Comparison of ENCODE assay signal across 16 mouse cellular contexts in the genomic region with DNA sequence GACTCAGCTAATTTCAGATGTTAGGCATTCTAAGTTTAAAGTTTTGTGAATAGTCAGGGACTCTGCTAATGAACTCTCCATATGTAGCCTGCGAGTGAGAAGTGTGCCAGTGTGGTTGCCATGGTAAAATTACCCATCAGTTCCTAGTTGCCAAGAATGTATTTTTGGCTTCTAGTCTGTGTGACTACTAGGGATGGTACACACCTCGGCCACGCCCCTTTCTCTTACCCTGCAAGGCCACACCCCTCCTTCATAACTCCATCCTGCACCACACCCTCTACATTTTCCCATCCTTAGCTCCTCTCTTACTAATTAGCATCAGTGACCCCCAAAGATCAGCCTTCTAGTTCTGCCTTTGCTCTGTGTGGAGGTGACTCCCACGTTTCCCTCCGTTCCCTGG. TPM values are rescaled to one million over a fixed set of nuclear protein-coding genes. Genes with fewer than 3 reads are reported as not detected.
DNase-seq lines count a peak whose midpoint lies in the region; ATAC-seq and TF ChIP-seq lines count a peak whose summit lies in the region.
"Had no signal": no experiment of that assay in that cellular context is flagged by ENCODE, and none has a peak within 500 bp of the region (broad histone marks: within the 10 kb centered on the region; RNA-seq: fewer than 3 reads in every experiment).

No protein-coding gene starts in this region.

- DNase-seq in heart, adult 11 months, result peak; percentile 86
- DNase-seq in heart, adult 2 months, result no peak
- DNase-seq in neural tube, embryonic 11.5 days (ENCODE audit: low spot score), result no peak
- no peak for DNase-seq in neural tube, embryonic 10.5 days (ENCODE audit: extremely low spot score, low spot score)
- DNase-seq in thymus, postnatal 14 days, result no peak
- DNase-seq in spleen, postnatal 4 days (ENCODE audit: low spot score in 2 of 2), result no peak
- DNase-seq: adrenal gland, postnatal 14 days; cerebellum, postnatal 14 days; gastrocnemius, postnatal 10 days; heart, postnatal 36 days; lung, postnatal 10 days; thymus, adult 18-20 months had no signal

- H3K4me3 ChIP-seq in heart, adult 2 months, result no peak overlapping the region
- no peak overlapping the region for H3K4me3 ChIP-seq in neural tube, embryonic 11.5 days (ENCODE audit: low read depth, low read length)
- H3K4me3 ChIP-seq: heart, embryonic 10.5 days had no signal

- TF ChIP-seq EP300 in heart, adult 2 months (IDR thresholded peaks at IDR 0.05; ENCODE audit: insufficient read depth, low read depth, low read length), result no peak

- 83% methylated on average over 5 of the region's 5 CpGs for WGBS in heart, adult 2 months
- 92% methylated on average over 5 of the region's 5 CpGs for WGBS in neural tube, embryonic 11.5 days

- no peak for TF ChIP-seq POLR2A in heart, adult 2 months (IDR thresholded peaks at IDR 0.05; ENCODE audit: insufficient read depth, low read depth, low read length)

- H3K27ac ChIP-seq in heart, adult 2 months, result no peak overlapping the region
- H3K27ac ChIP-seq in neural tube, embryonic 11.5 days (ENCODE audit: low read depth, low read length), result no peak overlapping the region
- H3K27ac ChIP-seq: heart, embryonic 10.5 days had no signal

- no peak overlapping the region for H3K4me2 ChIP-seq in neural tube, embryonic 11.5 days (ENCODE audit: low read depth)
- H3K4me2 ChIP-seq: midbrain, embryonic 11.5 days had no signal

- ATAC-seq in neural tube, embryonic 11.5 days (ENCODE audit: insufficient read depth, low FRiP score, low TSS enrichment), result peak; percentile 6; the same call in 1 of the 2 replicates
- ATAC-seq in erythroid progenitor cell, adult 5-6 weeks (replicated peaks; ENCODE audit: low FRiP score, poor library complexity, severe bottlenecking), result peak; percentile 75
- peak; percentile 62; the same call in 1 of the 2 replicates for ATAC-seq in megakaryocyte-erythroid progenitor cell, adult 5-6 weeks (replicated peaks; ENCODE audit: low FRiP score, low TSS enrichment, poor library complexity, severe bottlenecking)

- H3K79me2 ChIP-seq in heart, adult 2 months (replicated peaks; ENCODE audit: control insufficient read depth, insufficient read depth, low read length), result no peaks in the 10 kb centered on the region

- intact Hi-C loops in heart, adult 2 months (cut with DNase I), result no loop called here

- H3K9me3 ChIP-seq in neural tube, embryonic 11.5 days (ENCODE audit: control insufficient read depth, low read length), result no peaks in the 10 kb centered on the region
- H3K9me3 ChIP-seq: heart, embryonic 10.5 days had no signal

- no peaks in the 10 kb centered on the region for H3K27me3 ChIP-seq in heart, adult 2 months (ENCODE audit: control insufficient read depth, insufficient read depth, low read length)
- H3K27me3 ChIP-seq in neural tube, embryonic 11.5 days (ENCODE audit: control insufficient read depth, insufficient read depth, low read length), result no peaks in the 10 kb centered on the region

- H3K36me3 ChIP-seq in heart, adult 2 months (ENCODE audit: control insufficient read depth, insufficient read depth, low read length), result no peaks in the 10 kb centered on the region
- H3K36me3 ChIP-seq in neural tube, embryonic 11.5 days (ENCODE audit: control insufficient read depth, insufficient read depth, low read length), result no peaks in the 10 kb centered on the region

- no peaks in the 10 kb centered on the region; the same call in 1 of the 2 replicates for H3K4me1 ChIP-seq in heart, adult 2 months (ENCODE audit: control insufficient read depth, insufficient read depth, low read length)
- H3K4me1 ChIP-seq in neural tube, embryonic 11.5 days (ENCODE audit: control insufficient read depth, insufficient read depth, low read length), result no peaks in the 10 kb centered on the region
- H3K4me1 ChIP-seq: heart, embryonic 10.5 days had no signal

- no peak for TF ChIP-seq CTCF in heart, adult 2 months (IDR thresholded peaks at IDR 0.05)

- no peak overlapping the region for H3K9ac ChIP-seq in heart, adult 2 months (ENCODE audit: low read depth, low read length)
- H3K9ac ChIP-seq in neural tube, embryonic 11.5 days (ENCODE audit: low read length), result no peak overlapping the region

RNA-seq across cellular contexts. Expression of a gene that starts 29.8 kb away (rescaled TPM):
- under 1 TPM; 0.77 to 0.99 TPM for total RNA-seq in heart, adult 2 months (2021)
- 0.27 and 0.41 TPM in 2 replicates for polyA plus RNA-seq in heart, adult 2 months (2012; rRNA removed)
- polyA plus RNA-seq in neural tube, embryonic 11.5 days (2014; fragmentation: Nextera tagmentation; extraction: Ambion mirVana), result 13.5 and 14.7 TPM in 2 replicates
- 9.6 and 14.8 TPM in 2 replicates for total RNA-seq in erythroid progenitor cell, adult 5-6 weeks (2015; ENCODE audit: low replicate concordance)
- 40.4 and 55.7 TPM in 2 replicates for total RNA-seq in erythroid progenitor cell, adult 5-6 weeks (2017; ENCODE audit: low replicate concordance)
- total RNA-seq in megakaryocyte-erythroid progenitor cell, adult 5-6 weeks (2014; fragmentation: Nextera tagmentation), result 61.1 and 72.8 TPM in 2 replicates
- 148 and 156 TPM in 2 replicates for total RNA-seq in megakaryocyte-erythroid progenitor cell, adult 5-6 weeks (2017)

Comparison
In these comparisons a context has a peak if more than half of its experiments do, and no peak if none do; other contexts are left out.
1. ATAC-seq: peak in every context shown above with its lines; median percentile 75 in erythroid progenitor cell, adult 5-6 weeks; 62 in megakaryocyte-erythroid progenitor cell, adult 5-6 weeks; 6 in neural tube, embryonic 11.5 days.
2. RNA of a gene that starts 29.8 kb away (total RNA-seq): 61.1 to 156 TPM in megakaryocyte-erythroid progenitor cell, adult 5-6 weeks and 9.6 to 55.7 TPM in erythroid progenitor cell, adult 5-6 weeks; 0.77 to 0.99 TPM in heart, adult 2 months; every median in the first group is over 4 times any median in the second.